Mouse (Mus musculus) embryonic facial prominence, embryonic 12.5 days (tissue): ENCODE measurements at regions not wholly inside any gene's neighbourhood (a gene's known extent, or its start where the extent isn't known, plus 50 kb on each side); places are given as distances from the start of the nearest gene placed in this dataset.

Experiments used
- ATAC-seq: fragments of 200-750 bp; cut with Nextera tagmentation; 2 replicates; pipeline ENCODE4 v1.8.0; 2017; ENCODE audit not compliant: insufficient number of reproducible peaks, insufficient read depth, low FRiP score, low TSS enrichment
- H3K27ac ChIP-seq: fragments of 300-500 bp; sonication (generic); 2 replicates; pipeline ENCODE4 v1.5.1; 2016; ENCODE audit warnings: mild to moderate bottlenecking
- H3K27me3 ChIP-seq: fragments of 300-500 bp; sonication (generic); 2 replicates; pipeline ENCODE4 v1.6.1; 2016; ENCODE audit warnings: mild to moderate bottlenecking, moderate library complexity
- H3K36me3 ChIP-seq: fragments of 300-500 bp; sonication (generic); 2 replicates; pipeline ENCODE4 v1.6.1; 2016; ENCODE audit warnings: mild to moderate bottlenecking
- H3K4me1 ChIP-seq: fragments of 300-500 bp; sonication (generic); 2 replicates; pipeline ENCODE4 v1.6.1; 2016
- H3K4me2 ChIP-seq: fragments of 300-500 bp; sonication (generic); replicated peaks from 2 replicates; pipeline ENCODE4 v1.6.1; 2016; ENCODE audit warnings: mild to moderate bottlenecking, moderate library complexity
- H3K4me3 ChIP-seq: fragments of 300-500 bp; sonication (generic); 2 replicates; pipeline ENCODE4 v1.5.1; 2016; ENCODE audit warnings: mild to moderate bottlenecking
- H3K9ac ChIP-seq: fragments of 300-500 bp; sonication (generic); 2 replicates; pipeline ENCODE4 v1.6.1; 2016; ENCODE audit warnings: mild to moderate bottlenecking, moderate library complexity
- H3K9me3 ChIP-seq: fragments of 300-500 bp; sonication (generic); 2 replicates; pipeline ENCODE4 v1.6.1; 2016; ENCODE audit warnings: mild to moderate bottlenecking, moderate library complexity
- WGBS: fragments of 180-500 bp; shearing (Covaris S2); methylation state at CpG from one replicate; pipeline ENCODE4 v1.1.7; 2016; 5-methylcytosine and 5-hydroxymethylcytosine counted together

- no peak for ATAC-seq
- H3K9ac ChIP-seq = no peak overlapping the region
- no peak overlapping the region for H3K27ac ChIP-seq
- H3K4me3 ChIP-seq = no peak overlapping the region
- 16% methylated on average over 4 of the region's 4 CpGs for WGBS
- 0 out of 2 replicates have a peak, but pooled peaks cover 2% of the 10 kb centered on the region for H3K27me3 ChIP-seq
- no peaks in the 10 kb centered on the region for H3K36me3 ChIP-seq
- H3K4me2 ChIP-seq = no peak overlapping the region
- no peaks in the 10 kb centered on the region for H3K9me3 ChIP-seq
- no peaks in the 10 kb centered on the region for H3K4me1 ChIP-seq
Measured at GRCm38 (mm10) chr12:106199302-106199701, 189.3 kb downstream of the Vrk1 start.

- Histone ChIP-seq H3K27me3 (no peaks in the 10 kb centered on the region), H3K4me3 (no peak overlapping the region), H3K4me2 (no peak overlapping the region), H3K27ac (no peak overlapping the region), H3K36me3 (no peaks in the 10 kb centered on the region), H3K9me3 (no peaks in the 10 kb centered on the region), H3K4me1 (no peaks in the 10 kb centered on the region), H3K9ac (no peak overlapping the region)
- no peak for ATAC-seq
- WGBS = 87% methylated on average over 8 of the region's 8 CpGs
Measured at GRCm38 (mm10) chr12:106203526-106203925, 193.5 kb downstream of the Vrk1 start.

DNA sequence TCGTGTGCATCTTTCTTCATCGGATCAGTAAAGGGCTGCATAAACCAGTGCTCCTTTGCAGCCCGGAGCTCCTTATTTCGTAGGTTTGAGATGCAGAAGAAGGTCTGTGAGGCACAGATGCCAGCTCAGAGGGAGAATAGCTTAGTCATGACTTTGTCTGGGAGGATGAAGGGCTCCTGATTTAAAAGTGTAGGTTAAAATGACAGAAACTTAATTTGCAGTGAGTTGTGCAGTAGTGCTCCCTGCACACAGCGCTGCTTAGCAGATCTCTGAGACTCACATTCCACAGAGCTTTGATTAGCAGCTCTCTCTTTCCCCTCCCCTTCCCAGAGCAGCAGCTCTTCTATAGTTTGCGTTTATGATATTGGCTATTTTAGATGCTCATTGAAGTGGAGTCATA lies 200.9 kb downstream of the Vrk1 start:
- no peaks in the 10 kb centered on the region for H3K27me3 ChIP-seq
- no peak for ATAC-seq
- WGBS = 87% methylated on average over 6 of the region's 6 CpGs

DNA sequence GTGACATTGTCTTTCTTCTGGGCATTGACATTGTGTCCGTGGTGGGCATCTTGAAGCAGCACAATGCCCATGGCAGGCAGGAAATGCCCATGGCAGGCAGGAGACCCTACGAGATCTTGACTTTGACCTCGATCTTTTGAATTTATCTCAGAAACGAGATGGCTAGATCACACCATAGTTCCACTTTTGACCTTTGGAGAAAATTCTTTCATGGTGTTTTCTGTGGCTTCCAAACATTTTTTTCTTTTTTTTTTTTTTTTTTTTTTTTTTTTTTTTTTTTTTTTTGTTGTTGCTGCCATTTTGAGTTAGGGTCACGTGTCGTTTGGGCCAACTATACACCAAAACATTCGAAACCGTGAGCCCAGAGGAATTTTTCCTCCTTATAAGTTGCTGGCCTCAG lies 201.5 kb downstream of the Vrk1 start:
- Histone ChIP-seq H3K4me2 (no peak overlapping the region), H3K4me1 (no peaks in the 10 kb centered on the region), H3K9me3 (no peaks in the 10 kb centered on the region; the same call in 1 of the 2 replicates), H3K27me3 (no peaks in the 10 kb centered on the region), H3K9ac (no peak overlapping the region), H3K27ac (no peak overlapping the region), H3K36me3 (no peaks in the 10 kb centered on the region), H3K4me3 (no peak overlapping the region)
- 88% methylated on average over 8 of the region's 8 CpGs for WGBS
- no peak for ATAC-seq

More for the DNA sequence above, 200.9 kb downstream of the Vrk1 start:
- H3K4me3 ChIP-seq = no peak overlapping the region
- no peak overlapping the region for H3K27ac ChIP-seq
- no peak overlapping the region for H3K4me2 ChIP-seq
- H3K9ac ChIP-seq = no peak overlapping the region
- H3K36me3 ChIP-seq = no peaks in the 10 kb centered on the region
- no peaks in the 10 kb centered on the region; the same call in 1 of the 2 replicates for H3K9me3 ChIP-seq
- H3K4me1 ChIP-seq = no peaks in the 10 kb centered on the region

DNA sequence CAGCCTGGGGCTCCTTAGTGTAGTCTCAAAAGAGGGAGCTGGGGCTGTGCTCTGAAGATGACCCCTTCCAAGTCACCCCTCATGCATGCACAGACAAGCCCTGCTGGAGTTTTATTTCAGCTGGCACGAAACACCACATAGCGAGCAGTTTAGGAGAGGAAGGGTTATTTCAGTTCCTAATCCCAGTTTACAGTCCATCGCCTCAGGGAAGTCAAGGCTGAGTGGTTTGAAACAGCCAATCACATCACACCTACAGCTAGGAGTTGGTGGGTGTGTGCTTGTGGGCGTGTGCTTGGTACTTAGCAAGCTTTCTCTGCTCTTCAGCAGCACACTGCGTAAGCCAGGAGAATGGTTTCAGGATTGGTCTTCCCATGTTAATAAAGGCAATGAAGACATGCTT lies 202.4 kb downstream of the Vrk1 start:
- H3K4me3 ChIP-seq = no peak overlapping the region

DNA sequence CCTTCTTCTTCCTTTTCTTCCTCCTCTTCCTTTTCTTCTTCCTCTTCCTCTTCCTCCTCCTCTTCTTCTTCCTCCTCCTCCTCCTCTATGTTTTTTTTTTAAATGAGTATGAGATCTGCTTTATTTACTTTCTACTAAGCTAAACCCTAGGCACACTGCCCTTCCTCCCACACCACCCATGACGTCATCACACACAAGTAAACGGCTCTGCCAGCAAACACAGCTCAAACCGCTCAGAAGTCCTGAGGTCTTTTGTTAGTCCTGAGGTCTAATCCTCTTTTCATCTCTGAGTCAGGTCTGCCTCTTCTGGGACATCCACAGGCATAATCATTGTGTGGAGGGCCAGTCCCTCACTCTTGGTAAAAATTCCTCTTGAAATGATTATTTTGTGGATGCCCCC lies 210.0 kb downstream of the Vrk1 start:
- Histone ChIP-seq H3K9ac (no peak overlapping the region), H3K4me2 (no peak overlapping the region), H3K27ac (no peak overlapping the region), H3K36me3 (no peaks in the 10 kb centered on the region), H3K9me3 (no peaks in the 10 kb centered on the region), H3K4me3 (no peak overlapping the region), H3K4me1 (no peaks in the 10 kb centered on the region), H3K27me3 (peaks cover 14% of the 10 kb centered on the region; the same call in 1 of the 2 replicates)
- no peak for ATAC-seq
- WGBS = 42% methylated on average over 3 of the region's 3 CpGs

More for the DNA sequence above, 202.4 kb downstream of the Vrk1 start:
- Histone ChIP-seq H3K4me1 (no peaks in the 10 kb centered on the region), H3K9me3 (no peaks in the 10 kb centered on the region; the same call in 1 of the 2 replicates), H3K27ac (no peak overlapping the region), H3K27me3 (no peaks in the 10 kb centered on the region), H3K4me2 (no peak overlapping the region), H3K9ac (no peak overlapping the region), H3K36me3 (no peaks in the 10 kb centered on the region)
- 69% methylated on average over 5 of the region's 5 CpGs for WGBS
- no peak for ATAC-seq

GRCm38 (mm10) chr12:106226276-106226675 lies 216.2 kb downstream of the Vrk1 start:
- H3K4me3 ChIP-seq = no peak overlapping the region
- peak; percentile 62; the same call in 1 of the 2 replicates for ATAC-seq
- WGBS = 20% methylated on average over 7 of the region's 7 CpGs

DNA sequence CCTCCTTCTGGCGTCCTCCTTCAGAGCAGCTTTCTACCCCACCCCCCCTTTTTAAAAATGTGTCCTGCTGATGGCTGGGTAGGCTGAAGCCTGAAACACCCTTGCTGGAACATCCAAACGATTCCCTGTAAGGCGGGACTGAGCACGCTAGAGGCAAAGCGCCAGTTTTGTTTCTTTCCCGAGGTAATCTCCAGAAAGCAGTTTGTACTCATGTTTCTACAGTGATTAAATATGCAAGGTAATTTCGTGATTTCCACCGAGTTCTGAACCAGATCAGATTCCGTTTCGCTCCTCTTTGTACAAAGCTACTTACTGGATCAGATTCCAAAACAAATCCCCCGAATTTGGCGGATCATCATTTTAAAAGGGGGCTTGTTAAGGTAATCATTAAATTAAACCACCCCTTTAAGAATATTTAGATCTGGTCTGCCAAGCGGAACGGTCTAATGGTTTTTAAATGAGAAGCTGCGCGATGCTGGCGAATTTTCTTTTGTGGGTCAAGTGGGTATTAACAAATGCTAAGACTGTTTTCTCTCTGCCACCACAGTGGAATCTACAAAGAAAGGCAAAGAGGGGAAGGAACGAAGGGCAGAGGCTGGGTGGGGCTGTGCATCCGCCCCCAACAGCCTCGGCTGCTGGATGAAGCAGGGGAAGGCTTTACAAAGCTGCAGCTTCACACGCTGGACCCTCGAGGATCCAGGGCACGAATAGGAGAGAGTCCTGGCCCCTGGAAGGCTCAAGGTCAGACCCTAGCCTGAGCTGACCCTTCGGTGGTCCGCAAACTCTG lies 216.9 kb downstream of the Vrk1 start:
- no peak overlapping the region for H3K4me3 ChIP-seq
- H3K9me3 ChIP-seq = no peaks in the 10 kb centered on the region
- no peak for ATAC-seq
- peak overlapping the region; percentile 36; the same call in 1 of the 2 replicates for H3K27ac ChIP-seq
- peaks cover 14% of the 10 kb centered on the region; the same call in 1 of the 2 replicates for H3K27me3 ChIP-seq
- H3K4me1 ChIP-seq = peaks cover 16% of the 10 kb centered on the region
- H3K36me3 ChIP-seq = no peaks in the 10 kb centered on the region
- WGBS = 12% methylated on average over 25 of the region's 25 CpGs
- peak overlapping the region; percentile 43 for H3K4me2 ChIP-seq
- no peak overlapping the region for H3K9ac ChIP-seq

More at GRCm38 (mm10) chr12:106226276-106226675, 216.2 kb downstream of the Vrk1 start:
- no peak overlapping the region for H3K27ac ChIP-seq
- peaks cover 13% of the 10 kb centered on the region for H3K4me1 ChIP-seq
- peak overlapping the region; percentile 43 for H3K4me2 ChIP-seq
- H3K27me3 ChIP-seq = peaks cover 16% of the 10 kb centered on the region; the same call in 1 of the 2 replicates
- no peaks in the 10 kb centered on the region for H3K9me3 ChIP-seq
- H3K9ac ChIP-seq = no peak overlapping the region
- no peaks in the 10 kb centered on the region for H3K36me3 ChIP-seq

DNA sequence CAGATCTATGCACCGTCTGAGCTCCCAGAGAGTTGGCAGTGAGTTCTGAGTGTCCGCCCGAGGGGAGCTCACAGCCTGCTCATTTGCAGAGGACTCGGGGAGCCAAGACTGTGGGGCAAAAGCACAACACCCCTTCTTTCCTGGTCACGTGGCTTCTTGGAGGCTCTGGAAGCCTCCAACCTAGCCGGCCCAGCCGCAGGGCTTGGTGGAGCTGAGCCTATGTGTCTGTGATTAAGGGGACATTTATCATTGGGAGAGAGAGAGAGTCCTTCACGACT lies 217.5 kb downstream of the Vrk1 start:
- H3K9me3 ChIP-seq = no peaks in the 10 kb centered on the region
- H3K27me3 ChIP-seq = peaks cover 14% of the 10 kb centered on the region; the same call in 1 of the 2 replicates
- H3K27ac ChIP-seq = no peak overlapping the region
- no peak for ATAC-seq
- WGBS = 38% methylated on average over 8 of the region's 8 CpGs
- peak overlapping the region; percentile 43 for H3K4me2 ChIP-seq
- no peaks in the 10 kb centered on the region for H3K36me3 ChIP-seq
- H3K9ac ChIP-seq = no peak overlapping the region
- H3K4me3 ChIP-seq = no peak overlapping the region
- peaks cover 16% of the 10 kb centered on the region for H3K4me1 ChIP-seq

- 67% methylated on average over 10 of the region's 10 CpGs for WGBS
- no peak for ATAC-seq
Measured at GRCm38 (mm10) chr12:106245178-106245840, 235.3 kb downstream of the Vrk1 start.

GRCm38 (mm10) chr12:106273591-106273990 lies 263.6 kb downstream of the Vrk1 start:
- H3K4me3 ChIP-seq = no peak overlapping the region
- no peak for ATAC-seq
- H3K4me1 ChIP-seq = no peaks in the 10 kb centered on the region
- no peaks in the 10 kb centered on the region for H3K27me3 ChIP-seq
- H3K36me3 ChIP-seq = no peaks in the 10 kb centered on the region
- WGBS = 78% methylated on average over 7 of the region's 7 CpGs
- no peak overlapping the region for H3K9ac ChIP-seq
- no peak overlapping the region for H3K4me2 ChIP-seq
- H3K9me3 ChIP-seq = no peaks in the 10 kb centered on the region
- H3K27ac ChIP-seq = no peak overlapping the region

More at GRCm38 (mm10) chr12:106245178-106245840, 235.3 kb downstream of the Vrk1 start:
- no peak overlapping the region for H3K27ac ChIP-seq
- H3K9ac ChIP-seq = no peak overlapping the region
- H3K4me1 ChIP-seq = no peaks in the 10 kb centered on the region
- no peaks in the 10 kb centered on the region for H3K36me3 ChIP-seq
- no peak overlapping the region for H3K4me3 ChIP-seq
- H3K9me3 ChIP-seq = no peaks in the 10 kb centered on the region
- no peak overlapping the region for H3K4me2 ChIP-seq
- H3K27me3 ChIP-seq = no peaks in the 10 kb centered on the region

- no peak for ATAC-seq
- H3K4me1 ChIP-seq = no peaks in the 10 kb centered on the region
- no peak overlapping the region for H3K4me2 ChIP-seq
- no peaks in the 10 kb centered on the region for H3K27me3 ChIP-seq
- H3K9ac ChIP-seq = no peak overlapping the region
- H3K27ac ChIP-seq = no peak overlapping the region
- no peak overlapping the region for H3K4me3 ChIP-seq
- H3K9me3 ChIP-seq = no peaks in the 10 kb centered on the region
- WGBS = 91% methylated on average over 14 of the region's 14 CpGs
- H3K36me3 ChIP-seq = no peaks in the 10 kb centered on the region
Measured at GRCm38 (mm10) chr12:106277886-106278285, 267.9 kb downstream of the Vrk1 start.
